Mouse (Mus musculus) liver, embryonic 15.5 days (tissue): ENCODE results near the gene Pxdc1. TPM values are rescaled to one million over a fixed set of nuclear protein-coding genes. Genes with fewer than 3 reads are reported as not detected.

ENCODE experiments used
- ATAC-seq: fragments of 200-750 bp; cut with Nextera tagmentation; 2 replicates; pipeline ENCODE4 v1.8.0; 2017; ENCODE audit warnings: moderate number of reproducible peaks, mild to moderate bottlenecking, moderate library complexity; ENCODE audit not compliant: insufficient read depth
- H3K27ac ChIP-seq: fragments of 300-500 bp; sonication (generic); replicated peaks from 2 replicates; pipeline ENCODE4 v1.5.1; 2015; ENCODE audit warnings: mild to moderate bottlenecking, inconsistent platforms
- H3K27me3 ChIP-seq: fragments of 300-500 bp; sonication (generic); 2 replicates; pipeline ENCODE4 v1.6.1; 2015; ENCODE audit warnings: mild to moderate bottlenecking, inconsistent platforms
- H3K36me3 ChIP-seq: fragments of 300-500 bp; sonication (generic); replicated peaks from 2 replicates; pipeline ENCODE4 v1.6.1; 2015; ENCODE audit warnings: moderate library complexity, mild to moderate bottlenecking, inconsistent platforms
- H3K4me1 ChIP-seq: fragments of 300-500 bp; sonication (generic); replicated peaks from 2 replicates; pipeline ENCODE4 v1.6.1; 2015; ENCODE audit warnings: inconsistent platforms
- H3K4me2 ChIP-seq: fragments of 300-500 bp; sonication (generic); 2 replicates; pipeline ENCODE4 v1.6.1; 2015; ENCODE audit warnings: moderate library complexity, mild to moderate bottlenecking, inconsistent platforms
- H3K4me3 ChIP-seq: fragments of 300-500 bp; sonication (generic); replicated peaks from 2 replicates; pipeline ENCODE4 v1.5.1; 2015; ENCODE audit warnings: mild to moderate bottlenecking, inconsistent platforms
- H3K9ac ChIP-seq: fragments of 300-500 bp; sonication (generic); 2 replicates; pipeline ENCODE4 v1.6.1; 2015; ENCODE audit warnings: moderate library complexity, mild to moderate bottlenecking, inconsistent platforms
- H3K9me3 ChIP-seq: fragments of 300-500 bp; sonication (generic); replicated peaks from 2 replicates; pipeline ENCODE4 v1.6.1; 2016; ENCODE audit warnings: inconsistent platforms
- WGBS: fragments of 180-500 bp; shearing (Covaris S2); methylation state at CpG from one replicate; pipeline ENCODE4 v1.1.7; 2015; ENCODE audit warnings: mixed read lengths; ENCODE audit not compliant: insufficient replicate concordance; 5-methylcytosine and 5-hydroxymethylcytosine counted together
- polyA plus RNA-seq: library from polyadenylated mRNA; unstranded; fragments of >200 nt; fragmentation: Nextera tagmentation; extraction: Ambion mirVana; gene quantifications from 2 replicates; pipeline ENCODE4 v1.2.1, GENCODE M21; 2015

Gene Pxdc1
- polyA plus RNA-seq, 1 experiment from 2014 or later: 15.0 TPM

- Histone ChIP-seq H3K4me3 (no peak overlapping the region), H3K27me3 (no peaks in the 10 kb centered on the region), H3K4me2 (no peak overlapping the region), H3K4me1 (no peaks in the 10 kb centered on the region), H3K36me3 (no peaks in the 10 kb centered on the region; the same call in 1 of the 2 replicates), H3K27ac (no peak overlapping the region), H3K9ac (no peak overlapping the region), H3K9me3 (no peaks in the 10 kb centered on the region)
- ATAC-seq: no peak
- WGBS: 64% methylated on average over 5 of the region's 5 CpGs
Measured at GRCm38 (mm10) chr13:34629741-34630140, 23.5 kb downstream of the Pxdc1 start.

DNA sequence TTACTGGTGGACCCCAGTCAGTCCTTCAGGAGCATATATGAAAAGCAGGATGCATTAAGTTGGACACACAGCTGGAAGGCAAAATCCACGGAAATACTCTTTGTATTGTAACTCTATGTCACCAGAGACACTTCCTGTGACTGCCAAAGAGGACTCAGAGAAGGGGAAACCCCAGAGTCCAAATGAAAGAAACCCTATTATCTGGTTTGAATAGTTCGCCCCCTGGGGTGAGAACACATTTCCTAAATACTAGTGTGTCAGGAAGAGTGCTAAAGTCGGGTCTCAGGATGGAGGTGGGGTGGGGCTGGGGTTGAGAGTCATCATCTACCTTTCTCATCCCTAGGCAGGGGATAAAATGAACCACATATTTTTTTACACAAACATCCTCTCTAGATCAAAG is 25.8 kb downstream of the Pxdc1 start:
- no peak overlapping the region for H3K27ac ChIP-seq
- no peak overlapping the region for H3K9ac ChIP-seq
- no peaks in the 10 kb centered on the region for H3K9me3 ChIP-seq
- no peaks in the 10 kb centered on the region; the same call in 1 of the 2 replicates for H3K36me3 ChIP-seq
- ATAC-seq: no peak
- H3K4me2 ChIP-seq: no peak overlapping the region
- 14% methylated on average over 3 of the region's 3 CpGs for WGBS
- H3K4me1 ChIP-seq: no peaks in the 10 kb centered on the region
- no peak overlapping the region for H3K4me3 ChIP-seq
- no peaks in the 10 kb centered on the region for H3K27me3 ChIP-seq

DNA sequence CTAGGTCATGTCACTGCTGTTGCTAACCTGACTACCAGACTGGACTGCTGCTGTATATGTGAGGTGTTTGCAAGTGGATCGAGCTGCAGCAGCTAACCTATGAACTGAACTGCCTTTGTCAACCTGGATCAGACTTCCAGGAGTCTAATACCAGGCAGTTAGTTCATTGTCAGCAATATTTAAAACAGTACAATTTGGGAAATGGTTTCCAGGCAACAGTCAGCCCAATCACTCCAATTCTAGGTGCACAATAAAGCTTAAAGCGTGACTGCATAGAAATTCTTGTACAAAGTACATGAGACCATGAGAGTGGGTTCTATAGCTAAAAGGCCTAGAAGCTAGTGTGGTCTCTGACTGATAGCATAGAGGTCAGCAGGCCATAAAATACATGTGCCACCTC is 28.9 kb downstream of the Pxdc1 start:
- H3K4me1 ChIP-seq: no peaks in the 10 kb centered on the region
- ATAC-seq: no peak

GRCm38 (mm10) chr13:34612402-34612801 is 40.9 kb downstream of the Pxdc1 start:
- WGBS: 39% methylated on average over 2 of the region's 2 CpGs
- ATAC-seq: no peak
- Histone ChIP-seq H3K4me3 (no peak overlapping the region), H3K4me2 (no peak overlapping the region), H3K9ac (no peak overlapping the region), H3K27me3 (no peaks in the 10 kb centered on the region), H3K9me3 (no peaks in the 10 kb centered on the region), H3K36me3 (no peaks in the 10 kb centered on the region), H3K27ac (no peak overlapping the region), H3K4me1 (no peaks in the 10 kb centered on the region)

More for the DNA sequence above, 28.9 kb downstream of the Pxdc1 start:
- no peak overlapping the region for H3K9ac ChIP-seq
- H3K27me3 ChIP-seq: no peaks in the 10 kb centered on the region
- H3K36me3 ChIP-seq: no peaks in the 10 kb centered on the region; the same call in 1 of the 2 replicates
- H3K4me2 ChIP-seq: no peak overlapping the region
- no peaks in the 10 kb centered on the region for H3K9me3 ChIP-seq
- H3K4me3 ChIP-seq: no peak overlapping the region
- no peak overlapping the region for H3K27ac ChIP-seq
- 62% methylated on average over 2 of the region's 2 CpGs for WGBS

- H3K36me3 ChIP-seq: no peaks in the 10 kb centered on the region
- WGBS: 36% methylated on average over 1 of the region's 1 CpGs
- no peak overlapping the region for H3K27ac ChIP-seq
- no peak overlapping the region for H3K4me3 ChIP-seq
- H3K9me3 ChIP-seq: no peaks in the 10 kb centered on the region
- no peak for ATAC-seq
- no peak overlapping the region for H3K4me2 ChIP-seq
- no peak overlapping the region for H3K9ac ChIP-seq
- no peaks in the 10 kb centered on the region for H3K27me3 ChIP-seq
- H3K4me1 ChIP-seq: no peaks in the 10 kb centered on the region
Measured at GRCm38 (mm10) chr13:34609711-34610110, 43.6 kb downstream of the Pxdc1 start.

DNA sequence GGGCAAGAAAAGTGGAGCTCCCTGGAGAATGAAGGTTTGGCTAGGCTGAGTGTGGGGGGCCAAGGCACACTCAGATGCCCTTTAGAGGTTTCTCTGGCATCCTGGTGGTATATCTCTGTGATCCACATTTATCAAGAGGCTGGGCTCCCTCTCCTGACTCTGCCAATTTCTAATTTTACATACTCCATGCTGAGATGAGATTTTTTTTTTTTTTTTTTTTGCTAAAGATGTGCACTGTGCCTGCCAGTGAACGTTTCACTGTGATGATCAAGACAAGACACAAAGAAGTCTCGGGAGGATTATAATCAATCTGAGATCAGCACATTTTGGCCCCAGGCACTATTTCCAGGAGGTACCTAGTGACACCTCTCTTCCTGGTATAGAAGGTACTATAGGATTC is 46.2 kb downstream of the Pxdc1 start:
- no peak overlapping the region for H3K9ac ChIP-seq
- H3K9me3 ChIP-seq: no peaks in the 10 kb centered on the region
- no peaks in the 10 kb centered on the region for H3K4me1 ChIP-seq
- WGBS: 69% methylated on average over 2 of the region's 2 CpGs
- no peak overlapping the region for H3K4me2 ChIP-seq
- no peaks in the 10 kb centered on the region for H3K27me3 ChIP-seq
- H3K27ac ChIP-seq: no peak overlapping the region
- H3K36me3 ChIP-seq: no peaks in the 10 kb centered on the region
- no peak overlapping the region for H3K4me3 ChIP-seq
- ATAC-seq: no peak

DNA sequence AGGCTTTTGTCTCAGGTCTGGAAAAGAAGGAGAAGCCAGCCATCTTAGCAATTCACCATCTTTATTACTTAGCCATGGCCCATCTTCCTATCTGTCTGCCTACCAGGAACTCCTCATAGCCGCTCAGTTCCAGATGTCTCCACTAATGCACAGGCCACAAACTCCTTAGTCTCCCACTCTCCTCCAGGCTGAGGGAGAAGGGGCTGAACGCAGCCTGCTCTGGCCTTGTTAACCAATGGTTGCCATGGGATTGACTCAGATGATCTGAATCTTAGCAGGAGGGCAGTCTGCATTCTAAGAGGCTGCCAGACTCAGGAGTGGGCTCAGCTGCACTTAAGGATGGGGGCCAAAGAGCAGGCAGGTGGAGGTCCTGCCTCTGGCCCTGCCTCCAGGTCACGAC is 47.4 kb downstream of the Pxdc1 start:
- Histone ChIP-seq H3K9ac (no peak overlapping the region), H3K4me1 (no peaks in the 10 kb centered on the region), H3K4me3 (no peak overlapping the region), H3K27ac (no peak overlapping the region), H3K9me3 (no peaks in the 10 kb centered on the region), H3K36me3 (no peaks in the 10 kb centered on the region), H3K4me2 (no peak overlapping the region), H3K27me3 (no peaks in the 10 kb centered on the region)
- ATAC-seq: no peak
- 60% methylated on average over 3 of the region's 3 CpGs for WGBS

- WGBS: 58% methylated on average over 5 of the region's 5 CpGs
- no peaks in the 10 kb centered on the region for H3K36me3 ChIP-seq
- no peak overlapping the region for H3K4me2 ChIP-seq
- no peaks in the 10 kb centered on the region for H3K27me3 ChIP-seq
- no peak overlapping the region for H3K4me3 ChIP-seq
- no peak overlapping the region for H3K27ac ChIP-seq
- H3K4me1 ChIP-seq: no peaks in the 10 kb centered on the region
- no peaks in the 10 kb centered on the region for H3K9me3 ChIP-seq
- no peak for ATAC-seq
- H3K9ac ChIP-seq: no peak overlapping the region
Measured at GRCm38 (mm10) chr13:34605206-34605605, 48.1 kb downstream of the Pxdc1 start.

GRCm38 (mm10) chr13:34604406-34604805 is 48.9 kb downstream of the Pxdc1 start:
- Histone ChIP-seq H3K4me2 (no peak overlapping the region), H3K4me3 (no peak overlapping the region), H3K36me3 (no peaks in the 10 kb centered on the region), H3K4me1 (no peaks in the 10 kb centered on the region), H3K9me3 (no peaks in the 10 kb centered on the region), H3K9ac (no peak overlapping the region), H3K27me3 (no peaks in the 10 kb centered on the region), H3K27ac (no peak overlapping the region)
- ATAC-seq: no peak
- 67% methylated on average over 1 of the region's 1 CpGs for WGBS

GRCm38 (mm10) chr13:34602757-34603156 is 50.5 kb downstream of the Pxdc1 start:
- no peak for ATAC-seq
- no peak overlapping the region for H3K9ac ChIP-seq
- WGBS: 20% methylated on average over 2 of the region's 2 CpGs

GRCm38 (mm10) chr13:34596797-34597196 is 56.5 kb downstream of the Pxdc1 start:
- H3K4me3 ChIP-seq: no peak overlapping the region
- H3K36me3 ChIP-seq: no peaks in the 10 kb centered on the region
- no peaks in the 10 kb centered on the region for H3K4me1 ChIP-seq
- H3K9me3 ChIP-seq: no peaks in the 10 kb centered on the region
- ATAC-seq: no peak
- no peak overlapping the region for H3K4me2 ChIP-seq
- H3K27me3 ChIP-seq: no peaks in the 10 kb centered on the region
- H3K27ac ChIP-seq: no peak overlapping the region
- no peak overlapping the region for H3K9ac ChIP-seq

More at GRCm38 (mm10) chr13:34602757-34603156, 50.5 kb downstream of the Pxdc1 start:
- Histone ChIP-seq H3K4me3 (no peak overlapping the region), H3K4me2 (no peak overlapping the region), H3K27me3 (no peaks in the 10 kb centered on the region), H3K27ac (no peak overlapping the region), H3K4me1 (no peaks in the 10 kb centered on the region), H3K9me3 (no peaks in the 10 kb centered on the region), H3K36me3 (no peaks in the 10 kb centered on the region)
